Mouse (Mus musculus) C3H10T1/2 (cell line): ENCODE data around the gene Tm7sf3. TPM values are rescaled to one million over a fixed set of nuclear protein-coding genes. Genes with fewer than 3 reads are reported as not detected.

Source experiments
- polyA plus RNA-seq, 2 experiments: library from polyadenylated mRNA; unstranded; fragments of >200 nt; fragmentation: generic; extraction: Trizol; gene quantifications; one replicate each; pipeline ENCODE4 v1.2.1; 2012; ENCODE audit warnings: missing spikeins in 2 of 2

The Tm7sf3 gene
- polyA plus RNA-seq: 10 to 100 TPM in 1 of 2 experiments, 1 to 10 TPM in 1; 2.2 to 16.2 TPM

DNA sequence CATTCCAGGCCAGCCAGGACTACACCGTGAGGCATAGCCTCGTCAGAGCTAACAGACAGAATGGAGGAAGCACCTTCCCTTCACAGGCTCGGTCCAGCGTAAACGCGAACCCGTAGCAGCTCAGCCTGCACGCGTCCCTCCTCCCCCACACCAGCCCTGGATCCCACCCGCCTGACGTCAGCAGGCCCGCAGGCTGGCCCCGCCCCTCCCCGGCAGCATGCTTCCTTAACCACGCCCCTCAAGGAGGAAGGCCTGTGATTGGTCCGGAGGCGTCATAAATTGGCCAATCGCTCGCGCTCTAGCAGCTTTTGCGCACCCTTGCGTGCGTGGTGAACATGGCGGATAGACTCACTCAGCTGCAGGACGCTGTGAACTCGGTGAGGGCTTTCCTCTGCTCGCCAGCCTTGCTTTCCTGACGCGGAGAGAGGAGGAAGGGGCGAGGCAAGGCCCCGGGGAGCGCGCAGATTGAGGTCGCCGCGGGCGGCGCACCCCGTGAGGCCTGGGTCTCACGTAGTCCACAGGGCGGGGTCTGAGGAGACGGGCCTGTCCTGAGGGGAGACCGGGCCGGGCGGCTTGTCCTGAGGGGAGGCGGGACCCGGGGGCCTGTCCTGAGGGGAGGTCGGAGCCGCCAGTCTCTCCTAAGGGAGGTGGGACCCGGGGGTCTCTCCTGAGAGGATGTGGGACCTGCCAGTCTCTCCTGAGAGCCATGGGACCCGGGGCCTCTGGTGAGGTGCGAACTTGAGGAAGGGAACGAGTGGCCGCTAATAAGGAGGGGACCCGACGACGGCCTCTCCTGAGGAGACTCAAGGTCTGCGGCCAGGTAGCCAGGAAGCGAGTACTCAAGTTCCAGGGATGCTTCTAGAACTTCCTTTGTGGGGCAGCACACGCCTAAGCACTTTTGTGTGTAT, at the start of gene Tm7sf3, which contains the start of gene Med21:
TSS of gene Tm7sf3 (minus strand) at position 549 of the 908 bp plus-strand sequence.
TSS of gene Med21 (plus strand) at position 272 of the 908 bp plus-strand sequence.

DNA sequence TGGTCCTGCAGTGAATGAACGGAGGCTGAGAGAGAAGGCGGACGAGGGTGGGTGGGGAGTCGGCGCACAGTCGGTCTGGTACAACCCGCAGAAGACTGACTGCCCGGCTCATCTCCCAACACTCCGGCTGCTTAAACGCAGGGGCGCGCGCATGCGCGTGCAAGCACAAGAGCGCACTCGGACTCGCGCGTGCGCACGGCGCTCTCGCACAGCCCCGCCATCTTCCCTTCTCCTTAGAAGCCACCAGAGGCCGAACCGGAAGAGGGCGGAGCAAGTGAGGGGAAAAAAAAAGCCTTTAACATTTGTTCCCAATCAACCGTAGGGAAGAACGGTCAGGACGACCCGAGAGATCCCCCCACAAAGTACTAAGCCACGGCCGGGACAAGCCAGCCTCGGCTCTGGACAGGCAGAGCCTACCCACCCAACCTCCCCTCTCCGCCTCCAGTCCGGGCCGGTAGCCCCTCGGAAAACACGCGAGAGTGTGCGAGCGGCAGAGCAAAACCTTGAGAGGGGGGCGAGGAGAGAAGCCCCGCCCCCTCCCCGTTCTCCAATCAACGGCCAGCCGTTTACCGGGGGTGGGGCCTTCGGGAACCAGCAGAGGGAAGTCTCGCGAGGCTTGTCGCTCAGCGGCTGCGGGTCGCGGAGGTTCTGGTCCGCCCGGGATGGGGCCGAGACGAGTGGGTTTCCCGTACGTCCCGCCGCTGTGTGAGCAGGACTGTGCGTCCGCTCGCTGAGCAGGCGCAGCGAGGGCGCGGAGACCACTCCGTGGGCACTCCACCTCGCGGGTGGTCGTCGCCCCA, 65.1 kb downstream of the Tm7sf3 start, which contains the start of gene Ints13:
TSS of gene Ints13 (minus strand) at position 526 of the 800 bp plus-strand sequence.

DNA sequence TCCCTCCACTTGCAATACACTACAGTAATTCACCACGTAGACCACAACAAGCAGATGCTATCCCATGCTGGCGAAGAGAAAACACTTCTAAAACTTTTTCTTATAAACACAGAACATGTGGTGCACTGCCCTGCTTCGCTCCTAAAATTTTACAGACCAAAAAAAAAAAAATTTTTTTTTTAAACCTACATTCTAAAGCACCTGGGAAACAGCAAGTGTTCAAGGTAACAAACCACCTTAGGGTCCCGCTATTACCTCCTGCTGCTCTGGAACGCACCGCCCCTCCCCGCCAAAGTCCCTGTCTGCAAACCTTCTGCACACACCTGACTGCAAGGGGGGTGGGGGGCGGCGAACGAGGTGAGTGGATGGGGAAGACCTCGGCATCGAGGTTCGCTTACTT, 65.7 kb downstream of the Tm7sf3 start, which contains the start of gene Fgfr1op2:
TSS of gene Fgfr1op2 (plus strand) at position 301 of the 400 bp plus-strand sequence.

Other genes starting within 250 kb of the Tm7sf3 start
- gene Itpr2, start 140.6 kb downstream of the Tm7sf3 start, polyA plus RNA-seq: 1 to 10 TPM in 1 of 2 experiments, under 1 TPM in 1; 0.29 to 5.2 TPM
- gene Fgfr1op2, start 65.6 kb downstream of the Tm7sf3 start, polyA plus RNA-seq: 10 to 100 TPM; 14.8 to 32.8 TPM
- gene Ints13, start 65.0 kb downstream of the Tm7sf3 start, polyA plus RNA-seq: 10 to 100 TPM in 1 of 2 experiments, 1 to 10 TPM in 1; 2.2 to 14.1 TPM
- 10 to 100 TPM in 1 of 2 experiments, 1 to 10 TPM in 1; 4.0 to 35.7 TPM for gene Med21, start 277 bp downstream of the Tm7sf3 start, polyA plus RNA-seq
- gene Stk38l, start 82.2 kb upstream of the Tm7sf3 start, polyA plus RNA-seq: 1 to 10 TPM in 1 of 2 experiments, under 1 TPM in 1; 0.66 to 5.1 TPM
- 1 to 10 TPM in 1 of 2 experiments, under 1 TPM in 1; 0.59 to 3.3 TPM for gene Arntl2, start 153.2 kb upstream of the Tm7sf3 start, polyA plus RNA-seq
- under 1 TPM in 1 of 2 experiments, not detected in 1; 0.06 TPM for gene Smco2, start 207.3 kb upstream of the Tm7sf3 start, polyA plus RNA-seq
- 10 to 100 TPM in 1 of 2 experiments, 1 to 10 TPM in 1; 2.6 to 24.7 TPM for gene Ppfibp1, start 245.7 kb upstream of the Tm7sf3 start, polyA plus RNA-seq